Mouse (Mus musculus) embryonic facial prominence, embryonic 10.5 days (tissue): Measurements from ENCODE around the gene Slc15a1. TPM values are rescaled to one million over a fixed set of nuclear protein-coding genes. Genes with fewer than 3 reads are reported as not detected.

Source experiments
- DNase-seq: peaks from one replicate; pipeline ENCODE4 v3.0.0-alpha.2; 2017; ENCODE audit warnings: low spot score
- H3K27ac ChIP-seq: fragments of 300-500 bp; sonication (generic); replicated peaks from 2 replicates; pipeline ENCODE4 v1.5.1; 2016; ENCODE audit warnings: mild to moderate bottlenecking
- H3K27me3 ChIP-seq: fragments of 300-500 bp; sonication (generic); replicated peaks from 2 replicates; pipeline ENCODE4 v1.6.1; 2016; ENCODE audit warnings: low read depth, mild to moderate bottlenecking; ENCODE audit not compliant: poor library complexity, severe bottlenecking
- H3K36me3 ChIP-seq: fragments of 300-500 bp; sonication (generic); replicated peaks from 2 replicates; pipeline ENCODE4 v1.6.1; 2016; ENCODE audit warnings: mild to moderate bottlenecking, moderate library complexity
- H3K4me1 ChIP-seq: fragments of 300-500 bp; sonication (generic); 2 replicates; pipeline ENCODE4 v1.6.1; 2016
- H3K4me3 ChIP-seq: fragments of 300-500 bp; sonication (generic); 2 replicates; pipeline ENCODE4 v1.5.1; 2016; ENCODE audit warnings: mild to moderate bottlenecking, moderate library complexity
- H3K9me3 ChIP-seq: fragments of 300-500 bp; sonication (generic); 2 replicates; pipeline ENCODE4 v1.6.1; 2016; ENCODE audit warnings: mild to moderate bottlenecking
- WGBS: fragments of 180-500 bp; shearing (Covaris S2); methylation state at CpG from one replicate; pipeline ENCODE4 v1.1.7; 2016; 5-methylcytosine and 5-hydroxymethylcytosine counted together
- polyA plus RNA-seq: library from polyadenylated mRNA; unstranded; fragments of >200 nt; fragmentation: Nextera tagmentation; extraction: Ambion mirVana; gene quantifications from 2 replicates; pipeline ENCODE4 v1.2.1, GENCODE M21; 2016

Slc15a1 gene
- polyA plus RNA-seq, 1 experiment from 2014 or later, result 0.05 TPM

DNA sequence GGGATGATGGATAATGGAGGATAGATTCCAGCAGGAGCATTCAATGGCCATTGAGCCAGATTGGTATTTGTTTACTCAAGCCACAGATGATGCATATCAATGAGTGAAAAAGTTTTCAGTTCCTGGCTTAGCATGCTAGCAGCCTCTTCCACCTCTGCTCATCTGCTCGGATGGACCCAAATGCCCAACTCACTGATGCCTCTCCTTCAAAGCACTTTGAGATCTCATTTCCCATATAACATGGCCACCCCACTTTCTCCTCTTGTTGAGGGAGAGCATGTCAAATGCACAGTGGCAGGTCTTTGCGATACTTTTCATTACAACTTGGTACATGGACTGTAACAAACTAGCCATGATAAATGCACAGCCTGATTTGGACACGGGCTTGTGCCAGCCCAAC is 20.6 kb downstream of the Slc15a1 start:
- no peak for DNase-seq
- Histone ChIP-seq H3K36me3 (no peaks in the 10 kb centered on the region), H3K27me3 (no peaks in the 10 kb centered on the region), H3K4me1 (0 out of 2 replicates have a peak, but pooled peaks cover 5% of the 10 kb centered on the region), H3K27ac (no peak overlapping the region), H3K9me3 (no peaks in the 10 kb centered on the region), H3K4me3 (no peak overlapping the region)
- 87% methylated on average over 3 of the region's 3 CpGs for WGBS

DNA sequence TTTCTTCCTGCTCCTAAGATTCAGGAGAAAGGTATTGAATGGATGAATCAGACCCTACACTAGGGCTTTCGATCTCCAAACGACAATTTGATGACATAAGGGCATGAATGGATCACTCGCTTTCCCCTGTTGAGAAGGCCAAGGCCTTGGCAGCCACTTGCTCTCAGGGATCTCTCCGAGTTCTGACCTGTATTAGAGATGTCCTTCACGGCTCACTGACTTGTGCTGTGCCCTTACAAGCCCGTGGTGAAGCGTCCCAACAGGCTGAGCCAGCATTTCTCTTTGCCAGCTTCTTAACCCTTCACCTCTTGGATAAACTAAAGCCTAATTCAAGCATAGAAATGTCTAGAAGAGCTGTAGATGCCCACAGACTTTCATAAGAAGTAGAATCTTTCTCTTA is 22.9 kb downstream of the Slc15a1 start:
- DNase-seq, result no peak
- Histone ChIP-seq H3K4me3 (no peak overlapping the region), H3K9me3 (no peaks in the 10 kb centered on the region), H3K4me1 (0 out of 2 replicates have a peak, but pooled peaks cover 5% of the 10 kb centered on the region), H3K27me3 (no peaks in the 10 kb centered on the region), H3K36me3 (no peaks in the 10 kb centered on the region), H3K27ac (no peak overlapping the region)
- WGBS, result 77% methylated on average over 7 of the region's 7 CpGs

DNA sequence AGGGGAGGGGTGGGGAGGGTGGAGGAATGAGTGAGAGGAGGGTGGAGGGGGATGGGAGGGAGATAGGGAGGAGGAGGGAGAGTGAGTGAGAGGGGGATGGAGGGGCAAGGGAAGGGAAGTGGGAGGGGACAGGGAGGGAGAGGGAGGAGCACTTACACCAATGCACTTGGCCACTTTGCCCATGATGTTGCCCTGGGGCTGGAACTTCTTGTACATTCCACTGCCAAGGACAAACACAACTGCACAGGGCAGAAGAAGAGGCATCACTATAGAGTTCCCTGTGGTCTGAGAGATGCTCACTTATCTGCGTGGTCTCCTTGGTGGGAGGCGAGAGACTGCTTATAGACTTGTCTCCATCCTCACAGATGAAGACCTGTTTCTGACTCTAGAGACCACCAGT is 23.5 kb downstream of the Slc15a1 start:
- no peak overlapping the region for H3K27ac ChIP-seq
- no peaks in the 10 kb centered on the region for H3K27me3 ChIP-seq
- no peak for DNase-seq
- H3K9me3 ChIP-seq, result no peaks in the 10 kb centered on the region
- 87% methylated on average over 2 of the region's 2 CpGs for WGBS
- H3K36me3 ChIP-seq, result no peaks in the 10 kb centered on the region
- H3K4me3 ChIP-seq, result no peak overlapping the region
- H3K4me1 ChIP-seq, result 0 out of 2 replicates have a peak, but pooled peaks cover 5% of the 10 kb centered on the region

DNA sequence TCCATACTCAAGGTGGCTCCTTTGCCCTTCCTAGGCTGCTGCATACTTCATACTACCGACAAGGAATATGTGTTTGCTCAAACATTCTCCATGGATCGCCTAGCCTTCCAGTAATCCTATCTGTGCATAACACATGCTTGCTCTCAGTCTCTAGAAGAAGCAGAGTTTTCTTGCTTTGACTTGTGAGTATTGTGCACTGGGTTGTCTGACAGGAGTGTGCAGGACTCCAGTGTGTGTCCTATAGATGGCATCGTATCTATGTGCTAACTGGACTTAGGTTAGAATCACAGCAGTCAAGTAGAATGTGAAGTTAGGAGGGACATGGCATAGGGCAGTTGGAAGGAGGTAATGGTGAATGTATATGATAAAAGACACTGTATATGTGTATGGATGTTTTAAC is 26.0 kb downstream of the Slc15a1 start:
- H3K4me1 ChIP-seq, result 0 out of 2 replicates have a peak, but pooled peaks cover 5% of the 10 kb centered on the region
- H3K4me3 ChIP-seq, result no peak overlapping the region
- no peaks in the 10 kb centered on the region for H3K36me3 ChIP-seq
- H3K27ac ChIP-seq, result no peak overlapping the region
- 89% methylated on average over 3 of the region's 3 CpGs for WGBS
- DNase-seq, result no peak
- no peaks in the 10 kb centered on the region for H3K27me3 ChIP-seq
- H3K9me3 ChIP-seq, result no peaks in the 10 kb centered on the region

DNA sequence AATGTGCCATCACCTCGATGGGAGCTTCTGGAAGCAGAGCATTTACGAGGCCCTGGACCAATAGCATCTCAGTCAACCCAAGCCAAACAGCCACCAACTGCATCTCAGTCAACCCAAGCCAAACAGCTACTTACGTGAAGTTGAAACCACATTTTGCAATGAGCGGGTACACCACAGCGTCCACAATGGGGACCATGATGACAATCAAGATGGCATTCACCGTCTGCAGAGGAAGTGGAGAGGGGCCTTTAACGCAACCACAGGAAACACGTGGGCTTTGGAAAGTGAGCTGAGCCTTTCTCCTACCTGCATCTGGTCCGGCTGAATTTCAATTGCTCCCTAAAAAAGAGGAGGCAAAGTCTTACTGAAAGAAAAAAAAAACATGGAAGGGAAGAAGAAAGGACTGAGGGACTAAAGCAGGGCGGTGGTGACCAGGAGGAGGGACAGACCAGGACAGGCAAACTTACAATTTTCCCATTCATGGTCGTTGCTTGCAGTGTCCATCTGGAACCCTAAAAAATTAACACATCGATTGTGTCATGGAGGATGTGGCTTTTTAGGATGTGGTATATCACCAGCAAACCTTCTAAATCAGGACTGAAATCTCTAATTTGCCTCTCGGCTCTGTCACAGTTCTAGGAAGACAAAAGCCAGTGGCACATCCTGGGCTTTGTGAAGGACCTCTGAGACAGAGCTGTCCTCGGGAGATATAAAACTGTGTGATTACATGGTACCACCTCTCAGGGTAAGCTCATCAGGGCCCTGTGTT is 26.9 kb downstream of the Slc15a1 start:
- no peaks in the 10 kb centered on the region for H3K27me3 ChIP-seq
- no peaks in the 10 kb centered on the region for H3K9me3 ChIP-seq
- no peak for DNase-seq
- no peaks in the 10 kb centered on the region for H3K36me3 ChIP-seq
- H3K4me1 ChIP-seq, result 0 out of 2 replicates have a peak, but pooled peaks cover 5% of the 10 kb centered on the region
- H3K27ac ChIP-seq, result no peak overlapping the region
- no peak overlapping the region for H3K4me3 ChIP-seq
- 85% methylated on average over 14 of the region's 14 CpGs for WGBS

DNA sequence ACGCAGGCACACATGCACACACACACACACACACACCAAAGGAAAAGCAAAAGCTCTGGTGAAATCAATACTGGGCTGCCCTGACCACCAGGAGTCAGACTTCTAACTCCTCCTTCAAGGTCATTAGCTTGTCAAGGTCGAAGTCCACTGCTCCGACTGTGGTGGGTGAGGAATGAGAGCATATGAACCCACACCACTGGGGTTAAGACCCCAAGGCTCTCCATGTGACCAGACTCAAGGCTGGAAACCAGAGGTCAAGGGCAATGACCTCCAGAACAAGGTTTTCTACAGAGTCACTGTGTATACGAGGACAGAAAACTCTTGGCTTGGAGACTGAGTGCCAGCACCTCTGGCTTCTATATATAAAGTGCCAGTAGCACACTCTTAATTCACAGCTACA is 31.2 kb downstream of the Slc15a1 start:
- no peak for DNase-seq
- Histone ChIP-seq H3K27me3 (no peaks in the 10 kb centered on the region), H3K36me3 (no peaks in the 10 kb centered on the region), H3K27ac (no peak overlapping the region), H3K9me3 (no peaks in the 10 kb centered on the region), H3K4me1 (no peaks in the 10 kb centered on the region), H3K4me3 (no peak overlapping the region)
- WGBS, result 73% methylated on average over 4 of the region's 4 CpGs

DNA sequence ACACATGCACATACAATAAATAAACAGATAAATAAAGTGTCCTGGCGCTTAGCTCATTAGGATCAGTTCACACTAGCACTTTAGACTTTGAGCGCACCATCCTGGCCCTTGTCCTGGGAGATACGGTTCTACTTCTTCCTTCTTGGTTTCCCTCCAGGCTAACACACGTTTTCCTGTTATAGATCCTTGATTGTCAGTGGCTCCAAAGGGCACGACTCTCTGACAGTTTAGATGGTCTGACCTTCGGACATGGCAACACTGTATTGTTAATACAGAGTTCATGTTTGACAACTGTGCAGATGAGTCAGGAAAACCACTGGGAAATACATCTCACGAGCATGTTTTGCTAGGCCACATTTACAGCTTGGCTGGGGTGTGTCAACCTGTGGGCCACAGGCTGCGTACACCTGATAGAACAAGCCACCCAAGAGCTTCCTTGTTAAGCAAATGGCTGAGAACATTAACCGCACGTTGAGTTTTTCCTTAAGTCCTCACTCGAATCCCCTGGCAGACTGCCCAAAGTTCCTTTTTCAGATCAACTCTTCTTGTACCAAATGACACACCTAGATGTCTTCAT is 33.4 kb downstream of the Slc15a1 start:
- no peak overlapping the region for H3K4me3 ChIP-seq
- no peaks in the 10 kb centered on the region for H3K27me3 ChIP-seq
- no peak for DNase-seq
- H3K9me3 ChIP-seq, result no peaks in the 10 kb centered on the region
- H3K4me1 ChIP-seq, result no peaks in the 10 kb centered on the region
- no peaks in the 10 kb centered on the region for H3K36me3 ChIP-seq
- no peak overlapping the region for H3K27ac ChIP-seq
- 82% methylated on average over 11 of the region's 11 CpGs for WGBS

- Histone ChIP-seq H3K27ac (no peak overlapping the region), H3K4me1 (no peaks in the 10 kb centered on the region), H3K9me3 (no peaks in the 10 kb centered on the region), H3K4me3 (no peak overlapping the region), H3K27me3 (no peaks in the 10 kb centered on the region), H3K36me3 (no peaks in the 10 kb centered on the region)
- DNase-seq, result no peak
Observed at GRCm38 (mm10) chr14:121469601-121470000, 35.5 kb downstream of the Slc15a1 start.

- 94% methylated on average over 6 of the region's 6 CpGs for WGBS
- Histone ChIP-seq H3K27me3 (no peaks in the 10 kb centered on the region), H3K4me3 (no peak overlapping the region), H3K4me1 (no peaks in the 10 kb centered on the region), H3K9me3 (no peaks in the 10 kb centered on the region), H3K27ac (no peak overlapping the region), H3K36me3 (no peaks in the 10 kb centered on the region)
- DNase-seq, result no peak
Observed at GRCm38 (mm10) chr14:121467646-121468045, 37.4 kb downstream of the Slc15a1 start.

GRCm38 (mm10) chr14:121466501-121466900 is 38.6 kb downstream of the Slc15a1 start:
- Histone ChIP-seq H3K4me3 (no peak overlapping the region), H3K27me3 (no peaks in the 10 kb centered on the region), H3K36me3 (no peaks in the 10 kb centered on the region), H3K9me3 (no peaks in the 10 kb centered on the region), H3K4me1 (no peaks in the 10 kb centered on the region), H3K27ac (no peak overlapping the region)
- WGBS, result 90% methylated on average over 4 of the region's 4 CpGs
- no peak for DNase-seq

- 91% methylated on average over 2 of the region's 2 CpGs for WGBS
- DNase-seq, result no peak
- no peaks in the 10 kb centered on the region for H3K4me1 ChIP-seq
Observed at GRCm38 (mm10) chr14:121464318-121464717, 40.7 kb downstream of the Slc15a1 start.

DNA sequence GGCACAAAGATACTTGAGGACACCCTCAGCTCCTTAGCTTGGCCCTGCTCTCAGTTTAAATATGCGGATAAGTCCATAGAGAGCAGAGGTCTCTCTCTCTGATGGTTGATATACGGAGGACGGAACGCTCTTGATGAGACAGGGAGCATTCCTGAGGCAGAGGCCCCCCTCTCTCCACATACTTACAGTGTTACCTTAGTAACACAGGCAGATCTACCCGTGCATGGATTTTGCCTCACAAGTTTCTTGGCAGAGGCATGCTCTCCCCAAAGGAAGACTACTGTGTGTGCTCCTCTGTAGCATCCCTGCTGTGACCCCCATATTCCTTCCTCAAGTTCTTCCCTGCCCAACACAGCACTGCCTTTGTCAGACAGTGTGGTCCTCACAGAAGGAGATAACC is 42.3 kb downstream of the Slc15a1 start:
- H3K27me3 ChIP-seq, result no peaks in the 10 kb centered on the region
- no peaks in the 10 kb centered on the region for H3K9me3 ChIP-seq
- H3K27ac ChIP-seq, result no peak overlapping the region
- H3K4me1 ChIP-seq, result no peaks in the 10 kb centered on the region
- H3K36me3 ChIP-seq, result no peaks in the 10 kb centered on the region
- DNase-seq, result no peak
- 76% methylated on average over 5 of the region's 5 CpGs for WGBS
- no peak overlapping the region for H3K4me3 ChIP-seq

More at GRCm38 (mm10) chr14:121464318-121464717, 40.7 kb downstream of the Slc15a1 start:
- no peaks in the 10 kb centered on the region for H3K27me3 ChIP-seq
- no peak overlapping the region for H3K27ac ChIP-seq
- no peak overlapping the region for H3K4me3 ChIP-seq
- H3K36me3 ChIP-seq, result no peaks in the 10 kb centered on the region
- H3K9me3 ChIP-seq, result no peaks in the 10 kb centered on the region

DNA sequence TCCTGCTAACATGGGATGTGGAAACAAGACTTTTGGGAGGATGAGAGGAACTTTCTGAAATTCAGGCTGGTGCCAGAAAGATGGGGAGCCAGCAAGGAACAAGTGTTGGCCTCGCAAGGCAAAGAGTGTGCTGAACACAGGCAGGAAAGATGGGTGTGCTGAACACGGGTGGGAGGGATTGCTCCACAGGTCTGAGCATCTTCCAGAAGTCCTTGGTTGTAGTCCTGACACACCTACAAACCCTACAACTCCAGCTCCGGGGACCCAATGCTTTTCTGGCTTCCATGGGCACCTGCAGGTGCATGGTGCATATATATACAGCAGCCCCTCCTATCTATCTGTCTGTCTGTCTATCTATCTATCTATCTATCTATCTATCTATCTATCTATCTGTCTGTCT is 44.1 kb downstream of the Slc15a1 start:
- Histone ChIP-seq H3K27ac (no peak overlapping the region), H3K9me3 (no peaks in the 10 kb centered on the region), H3K4me3 (no peak overlapping the region), H3K27me3 (no peaks in the 10 kb centered on the region), H3K4me1 (peaks cover 3% of the 10 kb centered on the region; the same call in 1 of the 2 replicates), H3K36me3 (no peaks in the 10 kb centered on the region)
- DNase-seq, result no peak
- 84% methylated on average over 3 of the region's 3 CpGs for WGBS
